Mouse (Mus musculus): ENCODE measurements around the gene Erg28. TPM values are rescaled to one million over a fixed set of nuclear protein-coding genes. Genes with fewer than 3 reads are reported as not detected.

Erg28 gene
- polyA plus RNA-seq (2016; fragmentation: Nextera tagmentation; extraction: Ambion mirVana), result 97.3 and 106 TPM in 2 replicates

GRCm38 (mm10) chr12:85824438-85825264 lies at the start of gene Erg28, which contains the start of gene Ttll5:
Gene Erg28, minus strand, starts transcription at chr12:85824550.
Gene Ttll5, plus strand, starts transcription at chr12:85824659.
- H3K27me3 ChIP-seq, result no peaks in the 10 kb centered on the region
- H3K9me3 ChIP-seq (replicated peaks), result no peaks in the 10 kb centered on the region
- peak within 1 kb of the TSS; percentile 95 for H3K27ac ChIP-seq
- H3K4me1 ChIP-seq, result peaks cover 17% of the 10 kb centered on the region
- H3K9ac ChIP-seq, result peak within 1 kb of the TSS; percentile 80
- peak; percentile 99 for ATAC-seq (ENCODE audit: low FRiP score)
- H3K4me3 ChIP-seq, result peak within 1 kb of the TSS; percentile 79
- peaks cover 12% of the 10 kb centered on the region for H3K36me3 ChIP-seq
- under 1% methylated on average over 62 of the region's 67 CpGs for WGBS
- H3K4me2 ChIP-seq (replicated peaks), result peak within 1 kb of the TSS; percentile 80

DNA sequence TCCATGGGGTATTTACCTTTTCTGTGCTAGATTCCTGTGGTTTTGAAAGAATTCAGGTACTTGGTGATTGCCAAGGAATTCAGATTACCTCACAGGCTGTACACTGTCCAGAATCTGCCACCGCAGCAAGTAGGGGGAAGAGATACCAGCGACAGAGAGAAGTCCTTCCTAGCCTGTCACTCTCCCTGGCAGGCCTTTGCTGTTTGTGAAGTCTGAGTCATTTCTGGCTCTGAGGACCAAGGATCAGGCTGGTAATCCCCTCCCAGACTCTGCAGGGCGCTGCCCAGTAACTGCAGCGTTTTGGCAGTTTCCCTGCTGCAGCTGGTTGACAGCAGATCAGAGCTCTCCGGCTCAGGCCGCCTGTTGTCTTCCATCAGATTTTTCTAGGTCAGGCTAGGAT lies 45.1 kb upstream of the Erg28 start:
- no peak overlapping the region for H3K9ac ChIP-seq
- 53% methylated on average over 6 of the region's 6 CpGs for WGBS
- 0 out of 2 replicates have a peak overlapping the region, but pooled peaks have one; percentile 23 for H3K27ac ChIP-seq
- no peak overlapping the region for H3K4me2 ChIP-seq (replicated peaks)
- ATAC-seq (ENCODE audit: low FRiP score), result no peak
- no peaks in the 10 kb centered on the region for H3K4me1 ChIP-seq
- no peak overlapping the region for H3K4me3 ChIP-seq
- H3K9me3 ChIP-seq (replicated peaks), result no peaks in the 10 kb centered on the region
- H3K36me3 ChIP-seq, result 0 out of 2 replicates have a peak, but pooled peaks cover 3% of the 10 kb centered on the region
- H3K27me3 ChIP-seq, result no peaks in the 10 kb centered on the region

GRCm38 (mm10) chr12:85867125-85867524 lies 42.8 kb upstream of the Erg28 start:
- Histone ChIP-seq H3K4me2 (replicated peaks) (no peak overlapping the region), H3K9me3 (replicated peaks) (no peaks in the 10 kb centered on the region), H3K4me1 (peaks cover under 1% of the 10 kb centered on the region; the same call in 1 of the 2 replicates), H3K9ac (no peak overlapping the region), H3K36me3 (0 out of 2 replicates have a peak, but pooled peaks cover 3% of the 10 kb centered on the region), H3K27me3 (no peaks in the 10 kb centered on the region), H3K27ac (no peak overlapping the region), H3K4me3 (no peak overlapping the region)
- no peak for ATAC-seq (ENCODE audit: low FRiP score)

GRCm38 (mm10) chr12:85866624-85867023 lies 42.3 kb upstream of the Erg28 start:
- H3K27me3 ChIP-seq, result no peaks in the 10 kb centered on the region
- no peak for ATAC-seq (ENCODE audit: low FRiP score)
- WGBS, result 87% methylated on average over 4 of the region's 4 CpGs

DNA sequence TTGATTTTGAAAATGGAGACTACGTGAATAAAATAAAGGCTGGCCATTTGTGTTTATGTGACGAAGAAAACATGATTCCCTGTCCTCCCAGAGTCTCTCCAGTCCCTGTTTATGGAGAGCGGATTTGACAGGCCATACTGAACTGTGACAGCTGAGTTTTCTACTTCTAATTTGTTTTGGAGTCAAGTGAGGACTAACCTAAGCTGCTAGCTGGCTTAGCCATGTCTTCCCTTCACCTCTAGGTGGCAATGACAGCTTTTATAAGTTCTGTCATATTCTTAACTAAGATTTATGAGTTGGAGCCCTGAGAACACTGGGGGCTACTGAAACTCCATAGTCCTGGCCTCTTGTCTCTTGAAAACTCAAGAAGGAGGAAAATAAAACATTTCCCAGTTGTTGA lies 41.2 kb upstream of the Erg28 start:
- WGBS, result 90% methylated on average over 3 of the region's 3 CpGs
- no peak for ATAC-seq (ENCODE audit: low FRiP score)

More at GRCm38 (mm10) chr12:85866624-85867023, 42.3 kb upstream of the Erg28 start:
- Histone ChIP-seq H3K4me1 (peaks cover 2% of the 10 kb centered on the region; the same call in 1 of the 2 replicates), H3K9me3 (replicated peaks) (no peaks in the 10 kb centered on the region), H3K27ac (no peak overlapping the region), H3K36me3 (0 out of 2 replicates have a peak, but pooled peaks cover 3% of the 10 kb centered on the region), H3K9ac (no peak overlapping the region), H3K4me2 (replicated peaks) (no peak overlapping the region), H3K4me3 (no peak overlapping the region)

DNA sequence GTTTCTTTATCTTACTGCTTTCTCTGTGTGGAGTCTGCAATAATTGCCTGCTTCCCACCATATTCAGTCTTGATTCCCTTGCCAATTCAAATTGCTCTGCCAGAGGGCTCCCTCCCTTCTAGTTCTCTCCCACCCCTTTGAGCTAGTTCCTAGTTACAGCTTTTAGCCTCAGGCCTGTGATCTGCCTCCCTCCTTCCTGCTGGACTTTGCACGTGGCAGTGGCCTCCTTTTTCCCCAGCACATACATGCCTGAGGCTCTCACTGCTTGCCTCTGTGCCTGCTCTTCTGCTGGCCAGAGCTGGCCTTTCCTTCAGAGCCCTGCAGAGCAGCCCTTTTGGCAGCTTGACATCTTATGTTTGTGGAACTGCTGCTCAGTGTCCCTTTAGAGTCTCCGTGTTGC lies 38.2 kb upstream of the Erg28 start:
- no peaks in the 10 kb centered on the region for H3K27me3 ChIP-seq
- H3K4me3 ChIP-seq, result no peak overlapping the region
- H3K27ac ChIP-seq, result no peak overlapping the region
- WGBS, result 51% methylated on average over 2 of the region's 2 CpGs
- no peaks in the 10 kb centered on the region for H3K9me3 ChIP-seq (replicated peaks)
- H3K4me2 ChIP-seq (replicated peaks), result no peak overlapping the region
- H3K36me3 ChIP-seq, result peaks cover 5% of the 10 kb centered on the region; the same call in 1 of the 2 replicates
- no peak overlapping the region for H3K9ac ChIP-seq
- H3K4me1 ChIP-seq, result peaks cover 2% of the 10 kb centered on the region; the same call in 1 of the 2 replicates
- no peak for ATAC-seq (ENCODE audit: low FRiP score)

More for the DNA sequence above, 41.2 kb upstream of the Erg28 start:
- H3K4me3 ChIP-seq, result no peak overlapping the region
- H3K27ac ChIP-seq, result no peak overlapping the region
- H3K4me1 ChIP-seq, result peaks cover 2% of the 10 kb centered on the region; the same call in 1 of the 2 replicates
- H3K36me3 ChIP-seq, result 0 out of 2 replicates have a peak, but pooled peaks cover 3% of the 10 kb centered on the region
- H3K9me3 ChIP-seq (replicated peaks), result no peaks in the 10 kb centered on the region
- no peaks in the 10 kb centered on the region for H3K27me3 ChIP-seq
- no peak overlapping the region for H3K9ac ChIP-seq
- no peak overlapping the region for H3K4me2 ChIP-seq (replicated peaks)

DNA sequence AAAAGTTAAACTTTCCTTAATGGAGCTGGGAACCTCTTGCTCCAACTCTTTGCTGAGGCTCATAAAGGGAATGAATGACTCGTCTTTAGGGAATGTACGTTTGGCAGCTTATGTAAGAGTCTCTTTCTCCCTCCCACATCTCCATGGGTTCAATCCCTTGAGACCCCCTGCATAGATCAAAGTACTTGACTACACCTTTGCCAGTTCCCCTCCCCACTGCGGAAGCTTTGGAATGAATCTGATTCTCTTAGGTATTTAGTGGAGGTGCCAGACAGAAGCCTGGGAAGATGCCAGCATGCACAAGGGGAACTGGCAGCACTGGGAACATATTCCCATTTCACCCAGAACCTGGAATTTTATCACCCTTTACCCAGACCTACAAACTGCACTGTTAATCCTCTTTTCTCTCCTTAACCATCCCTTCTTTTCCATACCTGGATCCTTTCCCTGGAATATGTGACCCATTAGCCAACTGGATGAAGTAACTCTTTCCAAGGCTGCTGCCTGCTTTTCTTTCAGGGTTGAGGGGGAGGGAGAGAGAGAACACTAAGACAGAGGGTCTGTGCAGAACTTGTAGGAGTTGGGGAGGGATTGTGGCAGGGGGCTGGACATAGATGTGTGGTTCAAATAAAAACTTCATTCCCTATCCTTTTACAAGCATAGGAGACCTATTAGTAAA lies 35.3 kb upstream of the Erg28 start:
- H3K27ac ChIP-seq, result no peak overlapping the region
- H3K4me2 ChIP-seq (replicated peaks), result no peak overlapping the region
- no peak for ATAC-seq (ENCODE audit: low FRiP score)
- H3K9ac ChIP-seq, result no peak overlapping the region
- H3K9me3 ChIP-seq (replicated peaks), result no peaks in the 10 kb centered on the region
- WGBS, result 77% methylated on average over 3 of the region's 3 CpGs
- peaks cover 2% of the 10 kb centered on the region; the same call in 1 of the 2 replicates for H3K4me1 ChIP-seq
- no peaks in the 10 kb centered on the region for H3K27me3 ChIP-seq
- H3K36me3 ChIP-seq, result peaks cover 9% of the 10 kb centered on the region; the same call in 1 of the 2 replicates
- H3K4me3 ChIP-seq, result no peak overlapping the region

DNA sequence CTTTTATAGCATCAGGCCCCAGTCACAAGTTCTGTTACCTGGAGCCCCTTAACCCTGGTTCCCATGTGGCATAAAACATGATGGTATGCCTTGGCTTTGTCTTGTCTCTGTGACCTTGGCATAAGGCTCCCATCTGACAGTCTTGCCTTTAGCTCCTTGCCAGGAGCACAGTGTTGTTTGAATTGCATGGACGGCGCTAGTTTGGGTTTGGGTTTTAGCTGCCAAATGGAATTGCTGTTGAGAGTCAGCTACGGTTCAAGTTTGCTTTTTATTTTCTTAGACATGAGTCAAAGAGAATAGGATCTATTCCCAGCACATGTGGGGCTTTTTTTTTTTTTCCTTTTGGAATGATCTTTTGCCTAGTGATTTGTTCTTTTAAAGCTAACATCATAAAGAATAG lies 34.8 kb upstream of the Erg28 start:
- Histone ChIP-seq H3K27ac (no peak overlapping the region), H3K4me3 (no peak overlapping the region), H3K4me2 (replicated peaks) (no peak overlapping the region), H3K27me3 (no peaks in the 10 kb centered on the region), H3K9me3 (replicated peaks) (no peaks in the 10 kb centered on the region), H3K36me3 (peaks cover 6% of the 10 kb centered on the region; the same call in 1 of the 2 replicates), H3K9ac (no peak overlapping the region), H3K4me1 (peaks cover 2% of the 10 kb centered on the region; the same call in 1 of the 2 replicates)
- WGBS, result 84% methylated on average over 3 of the region's 3 CpGs
- no peak for ATAC-seq (ENCODE audit: low FRiP score)

DNA sequence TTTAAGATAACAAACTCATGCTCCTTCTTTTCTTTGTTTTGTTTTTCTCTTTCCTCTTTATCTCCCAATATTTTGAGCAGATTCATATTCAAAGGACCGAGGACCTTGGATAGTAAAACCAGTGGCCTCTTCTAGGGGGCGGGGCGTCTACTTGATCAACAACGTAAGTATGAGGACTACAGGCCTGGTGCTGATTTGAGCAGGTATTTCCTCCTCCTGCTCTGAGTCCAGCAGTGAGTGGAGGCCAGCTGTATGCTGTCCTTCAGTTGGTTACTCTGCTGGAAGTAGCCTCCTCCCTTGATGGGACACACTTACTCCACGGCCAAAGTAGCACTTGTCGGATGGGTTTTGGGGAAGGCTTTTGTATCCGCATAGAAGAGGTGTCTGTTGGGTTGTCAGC lies 33.0 kb upstream of the Erg28 start:
- H3K27ac ChIP-seq, result no peak overlapping the region
- H3K36me3 ChIP-seq, result peaks cover 10% of the 10 kb centered on the region
- no peak overlapping the region for H3K4me2 ChIP-seq (replicated peaks)
- H3K4me3 ChIP-seq, result no peak overlapping the region
- H3K27me3 ChIP-seq, result no peaks in the 10 kb centered on the region
- no peak for ATAC-seq (ENCODE audit: low FRiP score)
- no peak overlapping the region for H3K9ac ChIP-seq
- peaks cover 2% of the 10 kb centered on the region; the same call in 1 of the 2 replicates for H3K4me1 ChIP-seq
- 86% methylated on average over 7 of the region's 7 CpGs for WGBS
- H3K9me3 ChIP-seq (replicated peaks), result no peaks in the 10 kb centered on the region

- no peak overlapping the region for H3K9ac ChIP-seq
- H3K4me2 ChIP-seq (replicated peaks), result no peak overlapping the region
- no peaks in the 10 kb centered on the region for H3K9me3 ChIP-seq (replicated peaks)
- WGBS, result 93% methylated on average over 1 of the region's 1 CpGs
- ATAC-seq (ENCODE audit: low FRiP score), result no peak
- no peaks in the 10 kb centered on the region for H3K27me3 ChIP-seq
- no peak overlapping the region for H3K27ac ChIP-seq
- no peaks in the 10 kb centered on the region for H3K4me1 ChIP-seq
- no peak overlapping the region for H3K4me3 ChIP-seq
- H3K36me3 ChIP-seq, result peaks cover 26% of the 10 kb centered on the region
Observed at GRCm38 (mm10) chr12:85854271-85854670, 29.9 kb upstream of the Erg28 start.

- H3K27me3 ChIP-seq, result no peaks in the 10 kb centered on the region
- no peak overlapping the region for H3K4me2 ChIP-seq (replicated peaks)
- H3K9ac ChIP-seq, result no peak overlapping the region
- ATAC-seq (ENCODE audit: low FRiP score), result no peak
- no peaks in the 10 kb centered on the region for H3K4me1 ChIP-seq
- no peaks in the 10 kb centered on the region for H3K9me3 ChIP-seq (replicated peaks)
- peaks cover 30% of the 10 kb centered on the region for H3K36me3 ChIP-seq
- H3K27ac ChIP-seq, result no peak overlapping the region
- H3K4me3 ChIP-seq, result no peak overlapping the region
- 95% methylated on average over 4 of the region's 4 CpGs for WGBS
Observed at GRCm38 (mm10) chr12:85853836-85854235, 29.5 kb upstream of the Erg28 start.

- H3K9ac ChIP-seq, result no peak overlapping the region
- ATAC-seq (ENCODE audit: low FRiP score), result no peak
- WGBS, result 86% methylated on average over 8 of the region's 8 CpGs
- no peaks in the 10 kb centered on the region for H3K9me3 ChIP-seq (replicated peaks)
- H3K4me3 ChIP-seq, result no peak overlapping the region
- H3K36me3 ChIP-seq, result peaks cover 25% of the 10 kb centered on the region
- no peak overlapping the region for H3K4me2 ChIP-seq (replicated peaks)
- no peaks in the 10 kb centered on the region for H3K4me1 ChIP-seq
- no peaks in the 10 kb centered on the region for H3K27me3 ChIP-seq
- no peak overlapping the region for H3K27ac ChIP-seq
Observed at GRCm38 (mm10) chr12:85850661-85851060, 26.3 kb upstream of the Erg28 start.
